Mouse (Mus musculus): Measurements from ENCODE around the gene Trib3. TPM values are rescaled to one million over a fixed set of nuclear protein-coding genes. Genes with fewer than 3 reads are reported as not detected.
"Not testable (repeated sequence)": the region's sequence is repeated elsewhere in the genome, so short reads cannot be mapped to it uniquely, and the experiment has no call there.

Gene Trib3
- total RNA-seq (2021): 1 to 10 TPM in 1 of 2 experiments, under 1 TPM in 1; 0.62 to 1.5 TPM
- long read RNA-seq, experiment 1, partial matches to known transcripts: 1 of 1 reads
- long read RNA-seq, experiment 1, other reads (novel, unspliced or antisense): 0 of 1 reads
- long read RNA-seq, experiment 2, transcript Trib3-201 (4 exons, 2,026 nt): major isoform, 5 of 6 reads
- long read RNA-seq, experiment 2, partial matches to known transcripts: 0 of 6 reads
- long read RNA-seq, experiment 2, other reads (novel, unspliced or antisense): 1 of 6 reads

DNA sequence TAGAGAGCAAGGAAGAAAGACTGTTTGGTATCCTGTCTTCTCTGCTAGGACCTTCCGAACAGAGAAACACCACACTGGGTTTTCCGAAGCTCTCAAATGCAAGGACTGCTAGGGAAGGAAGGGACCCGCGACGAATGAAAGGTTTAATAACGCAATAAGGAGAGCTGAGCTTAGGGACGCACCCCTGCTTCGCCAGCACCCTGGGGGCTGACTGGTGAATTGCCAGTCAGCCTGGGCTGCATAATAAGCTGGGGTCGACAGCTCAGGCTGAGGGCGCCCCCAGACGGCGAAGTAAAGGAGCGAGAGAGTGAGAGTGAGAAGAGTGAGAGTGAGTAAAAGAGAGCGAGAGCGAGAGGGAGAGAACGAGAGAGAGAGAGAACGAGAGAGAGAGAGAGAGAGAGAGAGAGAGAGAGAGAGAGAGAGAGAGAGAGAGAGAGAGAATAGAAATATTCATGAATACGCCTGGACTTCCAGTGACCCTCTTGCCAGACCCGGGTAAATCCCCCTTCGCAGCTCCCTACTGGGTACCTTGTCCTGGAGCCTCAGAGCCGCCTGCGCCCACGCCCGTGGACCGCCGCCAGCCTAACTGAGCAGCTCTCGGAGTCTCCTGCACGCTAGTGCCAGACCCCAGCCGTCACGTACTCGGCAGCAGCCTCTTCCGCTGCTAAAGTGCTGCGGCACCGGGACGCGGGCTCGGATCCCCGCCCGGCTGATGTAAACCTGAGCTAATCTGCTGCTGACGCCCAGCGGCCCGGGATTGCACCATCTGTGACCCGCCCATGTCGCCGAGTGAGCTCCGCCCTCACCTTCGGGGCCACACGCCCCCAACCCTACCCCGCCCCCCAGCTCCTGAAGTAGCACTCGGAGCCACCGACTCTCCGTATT lies at the start of gene Trib3:
Trib3 (minus strand) TSS at position 704 of the 885 bp plus-strand sequence.
- intact Hi-C loops (cut with DNase I): no loop called here

DNA sequence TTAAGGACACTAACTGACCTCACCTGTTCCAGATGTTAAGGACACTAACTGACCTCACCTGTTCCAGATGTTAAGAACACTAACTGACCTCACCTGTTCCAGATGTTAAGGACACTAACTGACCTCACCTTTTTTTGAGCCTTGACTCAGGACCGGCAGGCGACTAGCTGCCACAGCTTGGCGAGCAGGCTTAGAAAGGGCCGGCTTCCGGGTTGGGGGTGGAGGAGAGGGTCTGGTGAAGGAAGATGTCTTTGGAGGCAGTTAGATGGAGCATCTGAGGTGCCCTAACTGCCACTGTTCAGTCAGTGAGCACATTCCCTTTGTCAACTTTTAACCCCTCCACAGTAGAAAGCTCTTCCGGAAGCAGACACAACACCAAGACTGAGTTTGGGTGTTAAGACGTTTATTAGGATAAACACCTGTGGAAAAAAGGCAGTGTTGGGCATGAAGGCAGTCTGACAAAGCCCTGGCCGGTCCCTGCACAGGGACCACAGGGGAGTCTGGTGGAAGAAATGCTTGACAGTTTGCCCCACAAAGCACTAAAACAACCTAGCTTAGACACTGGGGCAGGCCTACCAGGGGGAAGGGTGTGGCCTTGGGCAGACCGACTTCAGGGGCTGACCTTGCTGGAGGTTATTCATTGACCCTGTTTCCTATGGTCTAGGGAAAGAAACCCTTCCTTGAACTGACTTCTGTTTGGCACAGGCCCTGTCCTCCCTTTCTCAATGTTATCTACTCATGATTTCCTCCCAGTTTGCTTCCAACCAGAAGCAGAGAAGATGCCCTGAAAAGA lies 49.6 kb upstream of the Trib3 start:
- intact Hi-C loops (cut with DNase I): no loop called here
- no peak for DNase-seq

More for the DNA sequence above, at the start of gene Trib3:
- DNase-seq: peak; percentile 64 to 65

DNA sequence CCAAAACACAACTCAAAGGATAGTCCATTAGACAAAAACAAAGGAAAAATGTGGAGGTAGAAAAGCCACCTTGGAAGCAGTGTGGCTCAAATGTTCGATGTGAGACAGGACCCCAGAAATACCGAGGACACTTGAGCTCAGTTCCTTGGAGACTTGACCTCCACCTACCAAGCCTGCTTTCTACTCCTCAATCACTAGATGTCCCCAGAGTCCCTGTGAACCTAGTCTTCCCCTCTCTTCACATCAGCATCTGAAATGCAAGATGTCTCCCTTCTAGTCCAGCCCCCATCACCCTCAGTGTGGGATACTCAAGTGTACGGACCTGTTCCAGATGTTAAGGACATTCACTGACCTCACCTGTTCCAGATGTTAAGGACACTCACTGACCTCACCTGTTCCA lies 49.0 kb upstream of the Trib3 start:
- intact Hi-C loops (cut with DNase I): loop anchor here (1.0 kb wide), 1 partner anchor 45 kb away; no protein-coding TSS in a partner anchor
- DNase-seq: no peak

GRCm38 (mm10) chr2:152384191-152384590 lies 40.4 kb upstream of the Trib3 start:
- DNase-seq: no peak
- intact Hi-C loops (cut with DNase I): no loop called here

GRCm38 (mm10) chr2:152376345-152376741 lies 32.5 kb upstream of the Trib3 start, which contains the start of gene Nrsn2:
TSS of gene Nrsn2 (minus strand) at chr2:152376638.
- intact Hi-C loops (cut with DNase I): no loop called here
- no peak for DNase-seq

GRCm38 (mm10) chr2:152375652-152376344 lies 32.0 kb upstream of the Trib3 start:
- intact Hi-C loops (cut with DNase I): no loop called here
- DNase-seq: no peak

DNA sequence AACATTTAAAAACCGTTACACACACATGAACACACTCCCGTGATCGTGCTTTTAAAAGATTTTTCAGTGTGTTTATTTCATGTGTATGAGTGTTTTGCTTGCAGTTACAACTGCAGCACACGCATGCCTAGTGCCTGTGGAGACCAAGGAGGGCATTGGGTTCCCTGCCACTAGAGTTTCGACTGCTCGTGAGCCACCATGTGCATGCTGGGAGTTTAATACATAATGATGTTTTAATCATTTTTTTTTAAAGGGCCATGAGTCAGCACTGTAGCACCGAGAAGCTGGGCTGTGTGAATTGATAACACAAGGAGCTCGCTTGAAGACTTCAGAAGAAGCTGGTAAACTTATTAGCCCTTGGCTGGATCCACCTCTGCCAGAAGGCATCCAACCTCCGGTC lies 29.7 kb upstream of the Trib3 start:
- intact Hi-C loops (cut with DNase I): no loop called here
- no peak for DNase-seq

DNA sequence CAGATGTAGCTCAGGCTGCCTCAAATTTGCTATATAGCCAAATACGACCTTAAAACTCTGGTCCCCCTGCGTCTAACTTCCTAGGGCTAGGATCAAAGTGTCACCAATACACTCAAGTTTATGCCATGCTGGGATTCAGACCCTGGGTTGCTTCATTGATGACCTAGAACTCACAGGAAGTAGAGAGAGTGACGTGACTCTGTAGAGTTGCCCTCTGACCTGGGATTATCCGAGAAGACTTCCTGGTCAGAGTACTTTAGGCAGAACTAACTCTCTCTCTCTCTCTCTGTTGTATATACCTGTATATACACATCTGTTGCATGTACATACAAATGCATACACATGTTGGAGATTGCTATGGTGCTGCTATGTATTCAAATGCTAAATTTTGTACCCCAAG lies 28.8 kb upstream of the Trib3 start:
- DNase-seq: no peak
- intact Hi-C loops (cut with DNase I): no loop called here

GRCm38 (mm10) chr2:152372104-152372503 lies 28.3 kb upstream of the Trib3 start:
- no peak for DNase-seq

DNA sequence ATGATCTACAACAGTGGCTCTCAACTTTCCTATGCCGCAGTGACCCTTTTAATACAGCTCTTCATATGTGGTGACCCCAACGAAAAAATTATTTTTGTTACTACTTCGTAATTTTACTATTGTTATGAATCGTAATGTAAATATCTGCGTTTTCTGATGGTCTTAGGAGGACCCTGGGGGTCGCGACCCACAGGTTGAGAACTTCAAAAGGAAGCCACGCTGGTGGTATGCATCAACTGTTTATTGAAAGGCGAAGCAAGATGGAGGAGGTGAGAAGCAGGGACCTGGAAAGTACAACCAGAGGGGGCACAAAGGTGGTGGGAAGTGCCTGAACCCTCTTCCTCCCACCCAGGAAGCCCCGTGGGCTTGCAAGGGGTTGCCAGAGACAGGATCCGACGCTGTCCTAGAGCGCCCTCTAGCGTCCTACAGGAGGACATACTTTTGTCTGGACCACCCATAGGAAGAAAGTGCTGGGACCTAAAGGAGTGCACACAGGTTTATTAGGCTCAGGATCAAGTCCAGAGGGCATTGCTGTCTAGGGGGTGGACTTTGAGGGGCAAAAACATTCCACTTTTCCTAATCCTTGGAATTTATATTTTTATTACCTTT lies 24.8 kb upstream of the Trib3 start:
- intact Hi-C loops (cut with DNase I): loop anchor here (5.0 kb wide), 1 partner anchor 256 kb away; no protein-coding TSS in a partner anchor
- no peak for DNase-seq

More at GRCm38 (mm10) chr2:152372104-152372503, 28.3 kb upstream of the Trib3 start:
- intact Hi-C loops (cut with DNase I): no loop called here

GRCm38 (mm10) chr2:152367917-152368316 lies 24.1 kb upstream of the Trib3 start:
- no peak for DNase-seq
- intact Hi-C loops (cut with DNase I): loop anchor here (5.0 kb wide), 1 partner anchor 256 kb away; no protein-coding TSS in a partner anchor

DNA sequence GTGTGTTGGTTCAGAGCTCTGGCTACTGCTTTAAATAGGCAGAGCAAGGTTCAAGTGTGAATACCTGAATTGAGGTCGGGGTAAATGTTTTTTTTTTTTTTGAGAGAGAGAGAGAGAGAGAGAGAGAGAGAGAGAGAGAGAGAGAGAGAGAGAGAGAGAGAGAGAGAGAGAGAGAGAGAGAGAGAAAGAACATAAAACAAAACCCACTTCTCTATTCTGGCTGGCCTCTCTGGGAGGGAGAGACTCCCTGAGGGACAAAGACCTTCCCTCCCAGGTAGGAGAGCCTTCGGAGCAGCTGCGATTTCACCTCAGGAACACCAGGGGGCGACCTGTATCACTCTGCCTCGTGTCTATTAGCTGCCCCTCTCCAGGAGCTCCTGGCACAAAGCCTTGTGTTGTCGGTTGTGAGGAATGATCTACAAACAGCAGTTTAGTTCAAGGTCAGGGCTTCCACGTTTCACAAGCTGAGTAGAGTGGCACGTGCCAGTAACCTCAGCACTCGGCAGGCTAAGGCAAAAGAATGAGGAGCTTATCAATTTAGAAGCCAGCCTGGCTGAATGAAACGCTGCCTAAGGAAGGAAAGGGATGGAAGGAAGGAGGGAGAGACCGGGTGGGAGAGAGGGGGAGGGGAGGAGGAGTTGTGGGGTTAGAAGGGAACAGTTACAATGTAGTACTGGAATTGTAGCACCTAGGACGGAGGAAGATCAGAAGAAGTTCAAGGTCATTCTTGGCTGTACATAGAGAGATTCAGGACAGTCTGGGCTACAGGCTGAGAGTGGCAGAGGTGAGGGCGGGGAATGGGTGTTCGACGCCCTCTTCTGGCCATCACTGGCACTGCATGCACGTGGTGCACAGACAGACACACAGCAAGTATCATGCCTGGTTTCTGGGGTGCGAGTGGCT lies 19.7 kb upstream of the Trib3 start:
- intact Hi-C loops (cut with DNase I): no loop called here

GRCm38 (mm10) chr2:152361193-152361592 lies 17.4 kb upstream of the Trib3 start:
- no peak for DNase-seq
- intact Hi-C loops (cut with DNase I): no loop called here

More for the DNA sequence above, 19.7 kb upstream of the Trib3 start:
- peak; percentile 43 to 52 for DNase-seq

GRCm38 (mm10) chr2:152360271-152360775 lies 16.5 kb upstream of the Trib3 start:
- intact Hi-C loops (cut with DNase I): no loop called here

GRCm38 (mm10) chr2:152359616-152360015 lies 15.8 kb upstream of the Trib3 start:
- intact Hi-C loops (cut with DNase I): no loop called here
- DNase-seq: no peak

More at GRCm38 (mm10) chr2:152360271-152360775, 16.5 kb upstream of the Trib3 start:
- DNase-seq: peak; percentile 57 to 59

DNA sequence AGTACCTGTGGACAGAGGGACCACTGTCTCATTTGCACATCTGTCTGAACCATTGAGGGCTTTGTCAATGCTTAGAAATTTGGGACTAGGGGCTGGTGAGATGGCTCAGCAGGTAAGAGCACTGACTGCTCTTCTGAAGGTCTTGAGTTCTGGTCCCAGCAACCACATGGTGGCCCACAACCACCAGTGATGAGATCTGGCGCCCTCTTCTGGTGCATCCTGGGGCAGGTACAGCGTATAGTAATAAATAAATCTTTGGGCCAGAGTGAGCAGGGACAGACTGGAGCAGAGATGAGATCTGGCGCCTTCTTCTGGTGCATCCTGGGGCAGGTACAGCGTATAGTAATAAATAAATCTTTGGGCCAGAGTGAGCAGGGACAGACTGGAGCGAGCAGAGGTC lies 15.1 kb upstream of the Trib3 start:
- intact Hi-C loops (cut with DNase I); DNase-seq: not testable (repeated sequence)

GRCm38 (mm10) chr2:152357254-152357653 lies 13.4 kb upstream of the Trib3 start:
- no peak for DNase-seq
- intact Hi-C loops (cut with DNase I): no loop called here

DNA sequence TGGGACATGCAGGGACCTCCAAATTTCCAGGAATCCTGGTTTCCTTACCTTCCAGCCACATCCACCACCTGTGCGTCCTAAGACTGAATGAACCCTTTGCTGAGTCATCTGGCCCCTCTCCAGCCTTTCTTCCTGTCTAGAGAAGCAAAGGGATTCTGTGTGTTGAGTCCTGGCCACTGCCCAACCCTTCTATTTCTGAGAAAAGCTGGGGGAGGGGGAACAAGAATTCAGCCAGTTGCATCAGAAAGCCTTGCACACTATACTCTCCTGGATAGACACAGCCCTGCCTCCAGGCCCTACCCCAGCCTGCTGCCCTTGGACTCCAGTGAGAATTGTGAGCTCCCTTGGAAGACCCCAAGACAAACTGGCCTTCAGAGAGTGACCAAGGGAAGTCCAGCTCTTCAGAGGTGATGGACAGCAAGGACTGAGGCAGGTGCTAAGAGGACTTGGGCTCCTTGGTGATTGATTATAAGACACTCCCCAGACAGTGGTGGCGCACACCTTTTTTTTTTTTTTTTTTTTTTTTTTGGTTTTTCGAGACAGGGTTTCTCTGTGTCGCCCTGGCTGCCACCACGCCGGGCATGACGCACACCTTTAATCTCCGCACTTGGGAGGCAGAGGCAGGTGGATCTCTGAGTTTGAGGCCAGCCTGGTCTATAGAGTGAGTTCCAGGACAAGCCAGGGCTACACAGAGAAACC lies 6.2 kb upstream of the Trib3 start:
- DNase-seq: no peak
- intact Hi-C loops (cut with DNase I): no loop called here

Data from gastrocnemius, postnatal 36 days (tissue).